Mouse (Mus musculus) CH12.LX (cell line): ENCODE data around the gene Anapc16.

Experiments used
- CTCF ChIP-seq, 2 experiments: IDR thresholded peaks in 1 of 2; conservative IDR thresholded peaks in 1 of 2; 2 replicates each; pipeline ENCODE4 v1.5.1; 2011 to 2012; ENCODE audit warnings: low read depth in 2 of 2, low read length in 2 of 2, improper control_type of control experiment in 1 of 2, inconsistent platforms in 1 of 2, mild to moderate bottlenecking in 1 of 2, moderate library complexity in 1 of 2
- EP300 ChIP-seq: IDR thresholded peaks from 2 replicates; pipeline ENCODE4 v1.6.1; 2011; ENCODE audit warnings: low read length, improper control_type of control experiment
- JUND ChIP-seq: conservative IDR thresholded peaks from 2 replicates; pipeline ENCODE4 v1.6.1; 2011; ENCODE audit warnings: low read depth, low read length, improper control_type of control experiment
- MAX ChIP-seq: IDR thresholded peaks from 2 replicates; pipeline ENCODE4 v1.6.1; 2011; ENCODE audit warnings: low read length, improper control_type of control experiment
- MAZ ChIP-seq: IDR thresholded peaks from 2 replicates; pipeline ENCODE4 v1.6.1; 2012; ENCODE audit warnings: low read depth, mild to moderate bottlenecking, inconsistent platforms, low read length, improper control_type of control experiment, moderate library complexity
- NELFE ChIP-seq: IDR thresholded peaks from 2 replicates; pipeline ENCODE4 v1.6.1; 2011; ENCODE audit warnings: low read depth, low read length, improper control_type of control experiment
- TBP ChIP-seq: conservative IDR thresholded peaks from 2 replicates; pipeline ENCODE4 v1.6.1; 2011; ENCODE audit warnings: low read depth, low read length, improper control_type of control experiment

DNA sequence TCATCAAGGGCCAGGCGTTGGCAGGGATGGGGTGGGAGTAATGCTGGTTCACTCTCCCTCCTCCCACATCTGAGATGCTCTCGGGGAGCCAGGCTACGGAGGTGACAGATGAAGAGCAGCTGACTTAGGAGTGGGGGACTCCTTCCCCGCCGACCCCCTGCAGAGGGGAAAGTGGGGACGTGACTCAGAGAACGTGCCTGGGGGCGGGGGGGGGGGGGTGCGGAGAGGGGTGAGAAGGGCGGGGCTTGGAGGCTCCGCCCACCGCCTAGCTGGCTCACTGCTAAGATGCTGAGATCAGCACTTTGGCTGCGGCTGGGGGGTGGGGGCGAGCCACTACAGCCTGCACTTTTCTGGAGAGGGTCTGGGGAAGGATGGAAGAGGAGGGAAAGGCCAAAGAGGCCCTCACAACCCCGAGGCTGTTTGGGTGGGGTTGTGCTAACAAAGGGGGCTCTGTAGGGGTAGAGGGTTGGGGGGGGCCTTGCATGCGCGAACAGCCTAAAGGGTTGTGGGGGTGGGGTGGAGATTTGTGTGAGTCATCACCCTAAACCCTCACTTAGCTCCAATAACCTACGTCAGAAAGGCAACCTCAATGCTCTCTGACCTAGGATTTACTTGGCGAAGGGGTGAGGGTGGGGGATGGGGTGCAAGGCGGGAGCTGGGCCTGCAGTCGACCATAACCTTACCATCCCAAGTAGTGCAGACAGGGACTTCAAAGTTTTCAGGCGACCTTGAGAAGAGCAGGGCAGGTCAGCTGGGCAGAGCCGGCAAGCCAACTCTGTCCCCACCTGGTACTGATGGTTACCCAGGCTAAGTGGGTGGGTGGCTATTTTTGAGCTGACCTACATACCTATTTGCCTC is 38.2 kb downstream of the Anapc16 start:
- TF ChIP-seq CTCF (conservative IDR thresholded peaks at IDR 0.05 in 1 of 2, IDR thresholded peaks at IDR 0.05 in 1 of 2; ENCODE audit: low read depth in 2 of 2, low read length in 2 of 2), result no peak
- no peak for TF ChIP-seq MAX
- no peak for TF ChIP-seq JUND
- TF ChIP-seq TBP, result no peak
- no peak for TF ChIP-seq EP300
- TF ChIP-seq NELFE, result no peak
- TF ChIP-seq MAZ, result no peak
